Mouse (Mus musculus): ENCODE measurements at regions not wholly inside any gene's neighbourhood (a gene's known extent, or its start where the extent isn't known, plus 50 kb on each side); places are given as distances from the start of the nearest gene placed in this dataset.

- TF ChIP-seq EP300 (IDR thresholded peaks at IDR 0.05; ENCODE audit: low read depth): no peak
- TF ChIP-seq CTCF (IDR thresholded peaks at IDR 0.05; ENCODE audit: low read depth): no peak
Measured at GRCm38 (mm10) chr9:13909604-13910003, 82.1 kb downstream of the Fam76b start.
